Mouse (Mus musculus) Patski (cell line): Measurements from ENCODE around the gene Sumo1. TPM values are rescaled to one million over a fixed set of nuclear protein-coding genes. Genes with fewer than 3 reads are reported as not detected.
"Not testable (repeated sequence)": the region's sequence is repeated elsewhere in the genome, so short reads cannot be mapped to it uniquely, and the experiment has no call there.

ENCODE experiments used
- ATAC-seq: fragments of 100-300 bp; one replicate; pipeline ENCODE4 v1.8.0; 2021
- CTCF ChIA-PET: fragments of 350-600 bp; sonication (Branson Sonifier 250); formaldehyde crosslinking; loops from one replicate; lab custom pipeline; 2022; ENCODE audit warnings: inconsistent platforms; lab: Charles Lee
- POLR2A ChIA-PET: fragments of 350-600 bp; sonication (Branson Sonifier 250); formaldehyde crosslinking; loops from one replicate; lab custom pipeline; 2022; ENCODE audit warnings: antibody characterized with exemption, inconsistent platforms; lab: Charles Lee
- DNase-seq: peaks from one replicate; pipeline ENCODE4 v3.0.0-alpha.2; 2011; ENCODE audit warnings: low read depth, low spot score
- H3K27me3 ChIP-seq: fragments of 371-371 bp; one replicate; pipeline ENCODE4 v1.5.1; 2021
- CTCF ChIP-seq: fragments of 100-300 bp; IDR thresholded peaks from one replicate; pipeline ENCODE4 v1.5.1; 2021
- in situ Hi-C: fragments of 300-500 bp; cut with MboI; formaldehyde crosslinking; loops from 3 replicates; pipeline ENCODE4 v1.11.1; 2018; ENCODE audit warnings: low pct_unique_long_range_greater_than_20kb, mixed read lengths
- polyA plus RNA-seq: library from polyadenylated mRNA; unstranded; gene quantifications from one replicate; pipeline ENCODE4 v1.2.3, GENCODE M21; 2021

Sumo1 gene
- polyA plus RNA-seq, 1 experiment from 2014 or later = 173 TPM

DNA sequence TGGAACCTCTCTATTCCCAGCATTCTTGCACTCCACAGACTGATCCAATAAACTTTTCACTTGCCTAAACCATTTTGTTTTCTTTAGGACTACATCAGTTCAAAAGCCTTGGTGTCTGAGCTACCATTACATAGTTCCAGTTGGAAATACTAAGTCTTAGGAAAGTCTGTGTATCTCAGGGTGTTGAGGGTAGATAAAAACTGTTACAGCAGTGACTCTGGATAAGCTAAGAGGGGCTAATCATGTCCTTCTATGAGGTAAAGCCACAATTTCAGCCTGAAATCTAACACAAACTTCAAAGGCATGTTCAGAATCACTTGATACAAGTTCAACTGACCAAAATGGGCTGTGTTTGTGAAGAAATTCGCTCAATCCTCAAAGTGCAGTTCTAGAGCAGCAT is 34.3 kb downstream of the Sumo1 start:
- in situ Hi-C loops = no loop called here
- no peak for DNase-seq
- ATAC-seq = no peak
- ChIA-PET POLR2A (no interaction called here), CTCF (interaction anchor here (0.9 to 1.3 kb wide), 4 partner anchors 8 to 389 kb away, joined by 3 to 4 read pairs (median 4); no protein-coding TSS in a partner anchor)
- TF ChIP-seq CTCF = no peak
- H3K27me3 ChIP-seq = no peaks in the 10 kb centered on the region

GRCm38 (mm10) chr1:59633056-59633455 is 37.6 kb downstream of the Sumo1 start:
- no peak for TF ChIP-seq CTCF
- ChIA-PET POLR2A (no interaction called here), CTCF (interaction anchor here (1.2 kb wide), 1 partner anchor 13 kb away, joined by 3 read pairs; no protein-coding TSS in a partner anchor)
- DNase-seq (no peak), ATAC-seq (no peak)
- in situ Hi-C loops = no loop called here
- H3K27me3 ChIP-seq = no peaks in the 10 kb centered on the region

GRCm38 (mm10) chr1:59631986-59632659 is 38.5 kb downstream of the Sumo1 start:
- no peak for DNase-seq
- POLR2A ChIA-PET = no interaction called here
- no peak for TF ChIP-seq CTCF
- in situ Hi-C loops = no loop called here
- CTCF ChIA-PET = interaction anchor here (1.2 kb wide), 1 partner anchor 14 kb away, joined by 3 read pairs; no protein-coding TSS in a partner anchor
- H3K27me3 ChIP-seq = no peaks in the 10 kb centered on the region
- ATAC-seq = no peak

GRCm38 (mm10) chr1:59630356-59630755 is 40.3 kb downstream of the Sumo1 start:
- POLR2A ChIA-PET, ATAC-seq, in situ Hi-C loops, DNase-seq, CTCF ChIA-PET, H3K27me3 ChIP-seq: not testable (repeated sequence)

DNA sequence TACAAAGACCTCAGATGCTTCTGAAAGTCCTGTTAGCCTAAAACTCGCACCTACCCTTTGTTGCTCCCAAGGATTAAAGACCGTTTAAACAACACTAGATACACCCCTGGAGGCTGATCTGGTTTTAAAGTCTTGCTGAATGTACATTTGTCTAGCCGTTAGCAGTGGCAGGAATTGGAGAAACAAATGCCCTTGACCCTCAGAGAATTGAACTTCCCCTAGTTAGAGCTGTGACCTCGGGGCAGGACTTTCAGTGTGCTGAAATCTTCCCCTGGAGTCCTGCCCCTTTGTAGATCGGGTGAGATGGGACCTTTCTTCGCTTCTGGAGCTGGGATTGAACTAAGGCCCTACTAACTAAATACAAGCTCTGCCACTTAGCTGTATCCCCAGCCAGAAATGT is 41.4 kb downstream of the Sumo1 start:
- ChIA-PET POLR2A (interaction anchor here (0.6 kb wide), 1 partner anchor 10 kb away, joined by 3 read pairs; no protein-coding TSS in a partner anchor), CTCF (no interaction called here)
- no peak for TF ChIP-seq CTCF
- ATAC-seq (no peak), DNase-seq (no peak)
- in situ Hi-C loops = loop anchor here (5.0 to 10.0 kb wide), 2 partner anchors 377 to 564 kb away; no protein-coding TSS in a partner anchor
- no peaks in the 10 kb centered on the region for H3K27me3 ChIP-seq

DNA sequence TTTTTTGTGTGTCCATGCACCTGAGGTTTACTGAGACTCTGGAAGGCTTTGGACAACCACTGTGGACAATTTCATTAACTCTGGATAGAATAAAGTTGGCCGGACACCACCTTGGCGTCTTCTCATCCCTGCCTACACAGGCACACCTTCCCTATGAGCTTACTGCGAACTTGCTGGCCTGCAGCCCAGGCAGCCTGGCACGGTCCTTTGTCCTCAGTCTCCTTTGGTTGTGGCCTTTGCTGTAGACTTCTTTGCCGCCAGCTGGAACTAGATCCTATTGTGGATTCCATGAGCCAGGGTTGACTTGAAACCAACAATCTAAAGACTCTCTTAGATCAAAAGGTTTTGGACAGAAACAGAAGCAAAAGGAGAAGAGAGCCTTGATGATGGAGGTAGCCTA is 45.2 kb downstream of the Sumo1 start:
- no peak for DNase-seq

DNA sequence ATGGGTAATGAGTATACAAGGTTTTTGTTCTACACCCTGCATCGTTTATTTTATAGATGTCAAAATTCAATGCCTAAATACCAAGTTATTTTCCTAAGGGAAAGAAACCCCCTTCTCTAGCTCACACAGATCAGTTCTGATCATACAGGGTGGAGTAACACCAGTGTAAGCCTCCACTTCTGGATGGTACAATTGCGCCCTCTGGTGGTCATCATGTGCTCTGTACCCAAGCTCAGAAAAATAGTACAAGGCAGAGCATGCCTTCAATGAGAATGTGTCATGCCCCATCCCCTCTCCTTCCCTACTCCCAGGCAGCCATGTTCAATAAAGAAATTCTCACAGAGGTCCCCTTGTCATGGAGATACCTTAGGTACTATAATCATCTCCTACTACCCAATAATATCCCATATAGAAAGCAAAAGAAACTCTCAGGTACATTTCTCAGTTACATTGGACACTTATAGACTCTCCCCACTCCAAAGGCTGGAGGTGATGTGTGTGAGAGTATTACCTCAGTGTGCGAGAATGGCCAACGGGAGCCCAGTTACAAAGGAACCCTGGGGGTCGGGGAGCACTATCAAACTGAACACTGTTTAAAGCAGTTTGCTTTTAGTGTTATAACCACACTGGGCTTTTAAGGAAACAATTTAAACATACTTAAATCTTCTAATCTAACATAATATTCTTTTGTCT is 47.2 kb downstream of the Sumo1 start:
- DNase-seq = peak; percentile 31
- ChIA-PET CTCF (interaction anchor here (0.8 to 2.0 kb wide), 12 partner anchors 9 to 385 kb away, joined by 3 to 13 read pairs (median 4); partner anchors contain the start of gene Cdk15), POLR2A (interaction anchor here (0.6 to 1.3 kb wide), 2 partner anchors 11 to 615 kb away, joined by 3 read pairs; no protein-coding TSS in a partner anchor)
- peak; percentile 94 for TF ChIP-seq CTCF
- ATAC-seq = peak; percentile 47
- in situ Hi-C loops = loop anchor here (5.0 to 10.0 kb wide), 2 partner anchors 306 to 559 kb away; no protein-coding TSS in a partner anchor
- H3K27me3 ChIP-seq = no peaks in the 10 kb centered on the region

More for the DNA sequence above, 45.2 kb downstream of the Sumo1 start:
- ChIA-PET POLR2A (no interaction called here), CTCF (interaction anchor here (1.2 kb wide), 1 partner anchor 387 kb away, joined by 5 read pairs; no protein-coding TSS in a partner anchor)
- no peak for ATAC-seq
- in situ Hi-C loops = loop anchor here (5.0 to 10.0 kb wide), 2 partner anchors 373 to 561 kb away; no protein-coding TSS in a partner anchor
- TF ChIP-seq CTCF = no peak
- no peaks in the 10 kb centered on the region for H3K27me3 ChIP-seq

DNA sequence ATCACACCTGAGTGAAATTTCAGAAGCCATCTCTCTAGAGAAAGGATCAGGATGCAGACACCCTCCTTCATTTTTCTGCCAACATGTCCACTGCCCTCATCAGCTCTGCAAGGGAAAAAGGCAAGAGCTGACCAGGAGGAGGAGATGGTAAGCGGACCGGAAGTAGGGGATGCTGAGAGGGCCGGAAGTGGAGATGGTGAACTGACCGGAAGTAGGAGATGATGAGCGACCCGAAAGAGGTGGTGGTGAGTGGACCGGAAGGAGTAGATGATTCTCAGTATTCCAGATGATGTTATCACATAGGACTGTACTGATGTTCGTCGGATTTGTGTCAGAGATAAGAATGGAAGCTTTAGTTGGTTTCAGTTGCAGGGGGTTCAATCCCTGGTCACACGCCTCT is 51.4 kb downstream of the Sumo1 start:
- in situ Hi-C loops = no loop called here
- DNase-seq (no peak), ATAC-seq (no peak)
- POLR2A ChIA-PET = interaction anchor here (1.0 kb wide), 1 partner anchor 10 kb away, joined by 3 read pairs; no protein-coding TSS in a partner anchor
- TF ChIP-seq CTCF = no peak
- CTCF ChIA-PET = interaction anchor here (1.3 to 2.1 kb wide), 2 partner anchors 372 kb away, joined by 3 to 5 read pairs; no protein-coding TSS in a partner anchor
- no peaks in the 10 kb centered on the region for H3K27me3 ChIP-seq

DNA sequence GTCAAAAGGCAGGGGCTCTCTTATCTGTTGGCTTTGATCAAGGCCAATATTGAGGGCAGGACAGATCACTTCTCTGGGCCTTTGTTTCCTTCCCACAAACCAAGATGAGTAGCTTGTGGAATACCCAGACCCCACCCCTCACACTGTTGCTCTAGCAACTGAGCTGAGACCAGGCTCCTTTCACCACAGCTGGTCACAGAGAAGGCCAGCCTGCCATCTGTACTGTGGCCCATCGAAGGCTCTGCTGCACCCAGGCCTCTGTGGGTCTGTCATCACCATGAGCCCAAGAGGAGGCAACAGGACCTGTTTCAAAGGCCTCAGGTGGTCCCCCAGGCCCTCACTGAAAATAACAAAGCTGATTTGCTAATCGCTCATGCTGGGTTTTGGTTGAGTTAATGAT is 55.6 kb downstream of the Sumo1 start:
- ChIA-PET POLR2A (interaction anchor here (0.6 kb wide), 1 partner anchor 216 kb away, joined by 3 read pairs; no protein-coding TSS in a partner anchor), CTCF (interaction anchor here (1.2 to 1.6 kb wide), 2 partner anchors 8 to 375 kb away, joined by 3 to 6 read pairs; no protein-coding TSS in a partner anchor)
- H3K27me3 ChIP-seq = no peaks in the 10 kb centered on the region
- ATAC-seq (no peak), DNase-seq (no peak)
- in situ Hi-C loops = no loop called here
- TF ChIP-seq CTCF = no peak

- peak; percentile 67 for TF ChIP-seq CTCF
- CTCF ChIA-PET = interaction anchor here (1.0 to 1.6 kb wide), 3 partner anchors 9 to 366 kb away, joined by 3 to 6 read pairs (median 3); no protein-coding TSS in a partner anchor
- ATAC-seq (no peak), DNase-seq (no peak)
- POLR2A ChIA-PET = no interaction called here
- no peaks in the 10 kb centered on the region for H3K27me3 ChIP-seq
- in situ Hi-C loops = no loop called here
These were observed 56.8 kb downstream of the Sumo1 start for GRCm38 (mm10) chr1:59613795-59614194.
